Mouse (Mus musculus) c-Kit-negative CD71-positive TER-119-positive erythroid progenitor cells, embryonic 14.5 days (primary cell): ENCODE data around the gene Col4a2.
"Not testable (repeated sequence)": the region's sequence is repeated elsewhere in the genome, so short reads cannot be mapped to it uniquely, and the experiment has no call there.

Experiments used
- DNase-seq: peaks from one replicate; pipeline ENCODE4 v3.0.0-alpha.2; 2013; ENCODE audit warnings: low read depth, low spot score

Gene Col4a2

GRCm38 (mm10) chr8:11487229-11487628 lies 174.6 kb downstream of the Col4a2 start:
- DNase-seq = no peak

GRCm38 (mm10) chr8:11492340-11492739 lies 179.7 kb downstream of the Col4a2 start:
- not testable (repeated sequence) for DNase-seq

GRCm38 (mm10) chr8:11497017-11497990 lies 184.7 kb downstream of the Col4a2 start, which contains the start of gene Naxd:
TSS of gene Naxd (plus strand) at chr8:11497506.
- peak; percentile 81 for DNase-seq

- DNase-seq = no peak
Measured at GRCm38 (mm10) chr8:11498281-11498680, 185.7 kb downstream of the Col4a2 start.
